Mouse (Mus musculus) spleen, postnatal 14 days (tissue): ENCODE results near the gene Ptges3l.
"Not testable (repeated sequence)": the region's sequence is repeated elsewhere in the genome, so short reads cannot be mapped to it uniquely, and the experiment has no call there.

Experiments used
- DNase-seq, 2 experiments: peaks; one replicate each; pipeline ENCODE4 v3.0.0; 2021 to 2022; ENCODE audit warnings: low spot score in 2 of 2

Ptges3l gene

GRCm38 (mm10) chr11:101424925-101425813 is at the start of gene Ptges3l, which contains the start of gene Rundc1:
Gene Ptges3l, minus strand, starts transcription at chr11:101425333.
Gene Rundc1, plus strand, starts transcription at chr11:101425085.
- peak; percentile 96 to 98 for DNase-seq

GRCm38 (mm10) chr11:101474298-101474697 is 49.2 kb upstream of the Ptges3l start:
- DNase-seq = no peak

- DNase-seq = not testable (repeated sequence)
Measured at GRCm38 (mm10) chr11:101473686-101474085, 48.6 kb upstream of the Ptges3l start.

GRCm38 (mm10) chr11:101472336-101472735 is 47.2 kb upstream of the Ptges3l start:
- no peak for DNase-seq

GRCm38 (mm10) chr11:101471926-101472325 is 46.8 kb upstream of the Ptges3l start:
- no peak for DNase-seq

- DNase-seq = no peak
Measured at GRCm38 (mm10) chr11:101470206-101470605, 45.1 kb upstream of the Ptges3l start.

GRCm38 (mm10) chr11:101469155-101469554 is 44.0 kb upstream of the Ptges3l start:
- no peak for DNase-seq

- DNase-seq = no peak
Measured at GRCm38 (mm10) chr11:101468731-101469130, 43.6 kb upstream of the Ptges3l start.

- DNase-seq = no peak
Measured at GRCm38 (mm10) chr11:101468263-101468688, 43.1 kb upstream of the Ptges3l start.

GRCm38 (mm10) chr11:101467477-101468262 is 42.5 kb upstream of the Ptges3l start:
- DNase-seq = no peak

GRCm38 (mm10) chr11:101466552-101466950 is 41.4 kb upstream of the Ptges3l start:
- not testable (repeated sequence) for DNase-seq

GRCm38 (mm10) chr11:101465869-101466551 is 40.9 kb upstream of the Ptges3l start, which contains the start of gene Vat1:
Gene Vat1, minus strand, starts transcription at chr11:101466230.
- DNase-seq = peak; percentile 25 to 42

GRCm38 (mm10) chr11:101465101-101465868 is 40.2 kb upstream of the Ptges3l start:
- DNase-seq = no peak

- DNase-seq = no peak
Measured at GRCm38 (mm10) chr11:101464211-101465100, 39.3 kb upstream of the Ptges3l start, which contains the start of gene Rnd2. Gene Rnd2, plus strand, starts transcription at chr11:101464999.

GRCm38 (mm10) chr11:101462583-101463440 is 37.7 kb upstream of the Ptges3l start:
- DNase-seq = no peak

GRCm38 (mm10) chr11:101462141-101462540 is 37.0 kb upstream of the Ptges3l start:
- no peak for DNase-seq

- DNase-seq = no peak
Measured at GRCm38 (mm10) chr11:101460321-101460720, 35.2 kb upstream of the Ptges3l start.

GRCm38 (mm10) chr11:101459716-101460115 is 34.6 kb upstream of the Ptges3l start:
- DNase-seq = no peak

- no peak for DNase-seq
Measured at GRCm38 (mm10) chr11:101458217-101458616, 33.1 kb upstream of the Ptges3l start.
